Mouse (Mus musculus): Measurements from ENCODE around the gene Actg2. TPM values are rescaled to one million over a fixed set of nuclear protein-coding genes. Genes with fewer than 3 reads are reported as not detected.

Actg2 gene
- polyA plus RNA-seq, 1 experiment, result 14.8 TPM

DNA sequence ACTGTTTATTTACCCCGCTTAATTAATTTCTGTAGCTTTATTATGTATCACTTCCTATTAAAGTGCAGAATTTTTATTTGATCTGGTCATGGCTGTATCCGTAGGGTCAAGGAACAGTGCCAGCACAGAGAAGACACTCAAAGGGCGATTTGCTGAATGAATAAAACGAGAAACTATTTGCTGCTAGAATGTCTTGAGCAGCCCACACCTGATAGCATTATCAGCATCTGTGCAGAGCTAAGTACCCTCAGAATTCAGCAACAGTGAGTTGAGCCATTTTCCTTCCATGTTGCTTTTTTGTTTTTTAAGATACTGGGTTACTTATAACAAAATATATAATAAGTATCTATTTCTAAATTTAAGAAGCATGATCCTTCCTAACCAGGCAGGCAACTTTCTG is 30.5 kb downstream of the Actg2 start:
- no peak for TF ChIP-seq POLR2A (IDR thresholded peaks at IDR 0.05; ENCODE audit: low read depth, low read length)
- 88% methylated on average over 4 of the region's 4 CpGs for WGBS
- no peak for DNase-seq (ENCODE audit: low read depth in 1 of 2, low spot score in 2 of 2)
- H3K27ac ChIP-seq (ENCODE audit: insufficient read depth, low read length), result no peak overlapping the region
- H3K27me3 ChIP-seq (ENCODE audit: control insufficient read depth, insufficient read depth, low read length), result no peaks in the 10 kb centered on the region
- peaks cover 10% of the 10 kb centered on the region; the same call in 1 of the 2 replicates for H3K4me1 ChIP-seq (ENCODE audit: control insufficient read depth, insufficient read depth, insufficient read length)
- H3K36me3 ChIP-seq (ENCODE audit: control insufficient read depth, insufficient read depth, low read length), result 0 out of 2 replicates have a peak, but pooled peaks cover 1% of the 10 kb centered on the region
- H3K4me3 ChIP-seq (ENCODE audit: extremely low read depth, insufficient read depth, insufficient read length), result no peak overlapping the region

DNA sequence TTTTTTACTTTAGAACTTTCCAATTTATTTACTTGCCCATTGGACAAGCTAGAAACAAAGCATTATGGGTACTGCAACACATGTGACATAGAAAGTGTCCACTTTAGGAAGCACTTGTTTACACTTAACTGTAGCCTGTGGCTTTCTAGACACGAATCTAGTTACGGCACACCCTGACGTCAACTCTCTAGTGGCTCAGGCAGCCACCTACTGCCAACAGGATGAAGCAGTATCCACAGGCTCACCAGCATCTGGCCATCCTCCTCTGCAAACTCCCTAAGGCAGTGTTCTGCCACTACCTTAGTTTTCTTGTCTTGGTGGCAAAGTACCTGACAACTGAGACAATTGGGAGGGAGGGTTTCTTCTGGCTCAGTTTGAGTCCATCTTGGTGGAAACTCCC is 32.7 kb downstream of the Actg2 start:
- no peak for DNase-seq (ENCODE audit: low read depth in 1 of 2, low spot score in 2 of 2)
- no peaks in the 10 kb centered on the region for H3K27me3 ChIP-seq (ENCODE audit: control insufficient read depth, insufficient read depth, low read length)
- TF ChIP-seq CTCF (IDR thresholded peaks at IDR 0.05; ENCODE audit: extremely low read depth, insufficient read depth, insufficient read length, insufficient replicate concordance) (no peak), POLR2A (IDR thresholded peaks at IDR 0.05; ENCODE audit: low read depth, low read length) (no peak)
- peaks cover 10% of the 10 kb centered on the region; the same call in 1 of the 2 replicates for H3K4me1 ChIP-seq (ENCODE audit: control insufficient read depth, insufficient read depth, insufficient read length)
- 64% methylated on average over 3 of the region's 3 CpGs for WGBS
- H3K4me3 ChIP-seq (ENCODE audit: extremely low read depth, insufficient read depth, insufficient read length), result no peak overlapping the region
- H3K27ac ChIP-seq (ENCODE audit: insufficient read depth, low read length), result no peak overlapping the region
- 0 out of 2 replicates have a peak, but pooled peaks cover 1% of the 10 kb centered on the region for H3K36me3 ChIP-seq (ENCODE audit: control insufficient read depth, insufficient read depth, low read length)

DNA sequence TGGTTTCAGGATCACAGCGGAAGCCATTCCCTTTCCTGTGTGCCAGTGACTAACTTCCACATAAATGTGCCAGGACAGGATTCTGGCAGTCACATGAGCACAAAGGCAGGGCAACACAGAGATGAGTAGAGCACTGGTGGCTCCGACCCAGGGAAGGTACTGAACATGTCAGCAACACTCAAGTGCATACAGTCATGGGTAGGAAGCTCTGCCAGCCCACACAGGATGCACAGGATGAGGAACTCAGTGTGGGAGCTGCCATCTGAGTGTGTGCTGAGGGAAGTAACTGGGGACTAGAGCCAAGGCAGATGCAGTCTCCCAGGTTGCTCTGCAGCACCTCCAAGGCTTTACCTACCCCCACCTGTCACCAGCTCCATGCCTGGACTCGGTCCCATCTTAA is 33.4 kb downstream of the Actg2 start:
- whole genome bisulfite sequencing, result 33% methylated on average over 3 of the region's 3 CpGs
- Histone ChIP-seq H3K27me3 (ENCODE audit: control insufficient read depth, insufficient read depth, low read length) (no peaks in the 10 kb centered on the region), H3K4me3 (ENCODE audit: extremely low read depth, insufficient read depth, insufficient read length) (no peak overlapping the region), H3K36me3 (ENCODE audit: control insufficient read depth, insufficient read depth, low read length) (0 out of 2 replicates have a peak, but pooled peaks cover 1% of the 10 kb centered on the region), H3K4me1 (ENCODE audit: control insufficient read depth, insufficient read depth, insufficient read length) (peaks cover 10% of the 10 kb centered on the region; the same call in 1 of the 2 replicates), H3K27ac (ENCODE audit: insufficient read depth, low read length) (peak overlapping the region; percentile 17)
- no peak for DNase-seq (ENCODE audit: low read depth in 1 of 2, low spot score in 2 of 2)
- TF ChIP-seq CTCF (IDR thresholded peaks at IDR 0.05; ENCODE audit: extremely low read depth, insufficient read depth, insufficient read length, insufficient replicate concordance) (no peak), POLR2A (IDR thresholded peaks at IDR 0.05; ENCODE audit: low read depth, low read length) (no peak)

DNA sequence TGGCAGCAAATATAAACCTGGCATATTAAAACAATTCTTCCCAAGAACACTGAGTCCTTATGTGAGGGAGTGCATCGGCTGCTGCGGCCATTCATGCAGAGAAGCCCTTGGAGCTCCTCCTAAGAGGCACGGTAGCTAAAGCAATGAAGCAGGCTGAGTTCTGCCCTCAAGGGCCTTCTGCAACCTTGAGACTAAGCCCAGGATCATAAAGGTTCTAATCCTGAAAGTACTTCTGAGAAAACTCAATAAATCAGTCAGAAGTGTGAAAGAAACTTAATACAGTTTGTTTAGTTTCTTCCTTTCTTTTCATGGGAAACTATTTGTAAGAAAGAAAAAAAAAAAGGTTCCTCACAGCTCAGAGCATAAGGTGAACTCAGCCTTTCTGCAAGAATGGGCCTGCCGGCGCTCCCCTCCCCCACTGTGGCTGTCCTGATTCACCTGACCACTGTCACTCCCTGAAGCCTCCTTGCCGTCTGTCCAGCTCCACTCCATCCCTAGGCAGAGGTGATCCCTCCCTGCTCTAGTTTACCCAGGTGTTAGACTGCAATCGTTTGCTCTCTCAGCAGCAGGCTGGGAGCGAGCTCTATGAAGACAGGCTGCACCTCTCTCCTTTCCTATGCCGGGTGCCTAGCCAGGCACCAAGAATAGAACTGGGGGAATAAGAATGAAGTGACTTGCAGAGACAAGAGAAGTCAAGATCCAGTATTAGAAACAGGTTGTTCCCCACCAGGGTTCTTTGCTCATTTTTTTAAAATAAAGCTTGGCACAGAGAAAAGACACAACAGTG is 34.3 kb downstream of the Actg2 start:
- H3K27me3 ChIP-seq (ENCODE audit: control insufficient read depth, insufficient read depth, low read length), result no peaks in the 10 kb centered on the region
- no peak for DNase-seq (ENCODE audit: low read depth in 1 of 2, low spot score in 2 of 2)
- TF ChIP-seq POLR2A (IDR thresholded peaks at IDR 0.05; ENCODE audit: low read depth, low read length), result no peak
- TF ChIP-seq CTCF (IDR thresholded peaks at IDR 0.05; ENCODE audit: extremely low read depth, insufficient read depth, insufficient read length, insufficient replicate concordance), result no peak
- no peak overlapping the region for H3K27ac ChIP-seq (ENCODE audit: insufficient read depth, low read length)
- 0 out of 2 replicates have a peak, but pooled peaks cover 1% of the 10 kb centered on the region for H3K36me3 ChIP-seq (ENCODE audit: control insufficient read depth, insufficient read depth, low read length)
- H3K4me3 ChIP-seq (ENCODE audit: extremely low read depth, insufficient read depth, insufficient read length), result no peak overlapping the region
- 82% methylated on average over 9 of the region's 9 CpGs for whole genome bisulfite sequencing
- peaks cover 7% of the 10 kb centered on the region; the same call in 1 of the 2 replicates for H3K4me1 ChIP-seq (ENCODE audit: control insufficient read depth, insufficient read depth, insufficient read length)

DNA sequence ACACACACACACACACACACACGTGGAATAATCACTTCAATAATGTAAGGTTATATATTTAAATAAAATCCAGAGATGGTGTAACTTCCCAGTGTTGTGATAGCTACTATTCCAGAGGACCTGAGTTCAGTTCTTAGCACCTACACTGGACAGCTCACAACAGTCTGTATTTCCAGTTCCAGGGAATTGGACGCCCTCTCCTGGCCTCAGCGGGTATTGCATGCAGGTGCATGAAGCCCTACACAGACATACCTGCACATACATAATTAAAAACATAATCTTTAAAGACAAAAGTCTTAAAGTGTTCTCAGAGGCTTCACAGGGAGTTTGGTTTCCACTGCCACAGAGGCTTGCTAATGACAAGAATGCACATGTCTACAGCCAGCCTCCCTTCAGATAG is 35.6 kb downstream of the Actg2 start:
- WGBS, result 81% methylated on average over 3 of the region's 3 CpGs
- Histone ChIP-seq H3K27me3 (ENCODE audit: control insufficient read depth, insufficient read depth, low read length) (no peaks in the 10 kb centered on the region), H3K4me3 (ENCODE audit: extremely low read depth, insufficient read depth, insufficient read length) (no peak overlapping the region), H3K36me3 (ENCODE audit: control insufficient read depth, insufficient read depth, low read length) (peaks cover 1% of the 10 kb centered on the region; the same call in 1 of the 2 replicates), H3K4me1 (ENCODE audit: control insufficient read depth, insufficient read depth, insufficient read length) (peaks cover 7% of the 10 kb centered on the region; the same call in 1 of the 2 replicates), H3K27ac (ENCODE audit: insufficient read depth, low read length) (no peak overlapping the region)
- no peak for TF ChIP-seq POLR2A (IDR thresholded peaks at IDR 0.05; ENCODE audit: low read depth, low read length)
- peak; percentile 20; the same call in 1 of the 2 replicates for TF ChIP-seq CTCF (IDR thresholded peaks at IDR 0.05; ENCODE audit: extremely low read depth, insufficient read depth, insufficient read length, insufficient replicate concordance)
- no peak for DNase-seq (ENCODE audit: low read depth in 1 of 2, low spot score in 2 of 2)

DNA sequence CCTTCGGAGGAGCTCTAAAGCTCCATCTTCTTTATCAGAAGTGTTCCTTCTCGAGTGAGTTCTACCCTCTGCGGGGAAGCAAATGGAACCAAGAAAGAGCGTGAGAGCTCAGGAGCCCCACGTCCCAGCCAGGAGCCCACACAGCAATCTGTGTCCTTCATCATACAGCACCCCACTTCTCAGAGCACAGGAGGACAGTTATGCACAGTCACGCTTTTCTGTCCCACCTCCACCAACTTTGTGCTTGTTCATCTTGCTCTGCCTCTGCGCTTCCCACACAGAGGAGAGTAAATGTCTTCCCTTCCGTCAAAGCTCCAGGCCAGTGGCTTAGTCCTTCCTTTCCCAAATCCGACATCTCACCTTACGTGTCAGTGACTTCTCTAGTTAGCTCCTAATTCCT is 37.0 kb downstream of the Actg2 start:
- no peak for TF ChIP-seq CTCF (IDR thresholded peaks at IDR 0.05; ENCODE audit: extremely low read depth, insufficient read depth, insufficient read length, insufficient replicate concordance)
- no peak for TF ChIP-seq POLR2A (IDR thresholded peaks at IDR 0.05; ENCODE audit: low read depth, low read length)
- H3K27me3 ChIP-seq (ENCODE audit: control insufficient read depth, insufficient read depth, low read length), result no peaks in the 10 kb centered on the region
- no peak overlapping the region for H3K27ac ChIP-seq (ENCODE audit: insufficient read depth, low read length)
- DNase-seq (ENCODE audit: low read depth in 1 of 2, low spot score in 2 of 2), result no peak
- WGBS, result 95% methylated on average over 10 of the region's 10 CpGs
- H3K4me3 ChIP-seq (ENCODE audit: extremely low read depth, insufficient read depth, insufficient read length), result no peak overlapping the region
- peaks cover 2% of the 10 kb centered on the region; the same call in 1 of the 2 replicates for H3K36me3 ChIP-seq (ENCODE audit: control insufficient read depth, insufficient read depth, low read length)
- peaks cover 5% of the 10 kb centered on the region; the same call in 1 of the 2 replicates for H3K4me1 ChIP-seq (ENCODE audit: control insufficient read depth, insufficient read depth, insufficient read length)
